Mouse (Mus musculus) B cell, adult 2 months (primary cell): ENCODE data around the gene Dbx2.

ENCODE experiments used
- DNase-seq, 2 experiments: peaks; one replicate each; pipeline ENCODE4 v3.0.0; 2022

The Dbx2 gene

GRCm38 (mm10) chr15:95655860-95656259 is at the start of gene Dbx2:
Gene Dbx2, minus strand, starts transcription at chr15:95655960.
- DNase-seq: no peak

- DNase-seq: no peak
Measured at GRCm38 (mm10) chr15:95702206-95702605, 46.4 kb upstream of the Dbx2 start.

DNA sequence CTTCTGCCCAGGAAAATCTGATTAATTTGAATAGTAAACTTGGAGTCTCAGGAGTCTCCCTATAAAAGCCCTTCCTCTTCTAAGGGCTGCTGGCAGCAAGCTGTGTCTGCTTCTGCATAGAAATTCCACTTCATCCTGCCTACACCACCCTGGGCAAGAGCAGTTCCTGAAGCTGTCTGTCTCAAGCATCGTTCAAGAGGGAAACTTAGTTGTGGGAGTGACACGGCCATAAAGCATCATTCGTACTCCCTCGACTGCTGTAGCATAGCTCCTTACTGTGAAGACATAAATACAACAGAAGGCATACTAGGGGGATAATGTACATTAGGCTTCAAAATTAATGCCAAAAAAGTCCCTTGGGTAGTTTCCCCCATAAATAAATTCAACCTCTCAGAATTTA is 45.8 kb upstream of the Dbx2 start:
- no peak for DNase-seq

- no peak for DNase-seq
Measured at GRCm38 (mm10) chr15:95699371-95699770, 43.6 kb upstream of the Dbx2 start.

- DNase-seq: no peak
Measured at GRCm38 (mm10) chr15:95693759-95694158, 38.0 kb upstream of the Dbx2 start.

DNA sequence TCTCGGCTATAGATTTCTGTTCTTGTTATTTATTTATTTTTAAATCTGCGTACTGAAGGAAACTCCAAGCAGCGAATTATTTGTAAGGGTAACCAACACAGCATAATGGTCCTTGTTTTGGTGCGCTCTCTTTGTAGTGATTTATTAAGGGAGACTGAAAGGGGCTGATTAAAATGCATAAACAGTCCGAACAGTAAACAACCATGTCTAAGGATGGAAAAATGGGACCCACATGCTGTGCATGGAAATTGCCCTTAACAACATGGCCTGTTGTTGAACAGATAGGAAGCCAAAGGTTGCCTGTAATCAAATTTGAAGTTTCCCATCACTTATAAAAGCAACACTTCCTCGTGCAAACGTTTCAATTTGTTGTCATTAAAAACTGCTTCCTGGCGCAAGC is 35.8 kb upstream of the Dbx2 start:
- no peak for DNase-seq

GRCm38 (mm10) chr15:95691129-95691528 is 35.4 kb upstream of the Dbx2 start:
- DNase-seq: no peak

DNA sequence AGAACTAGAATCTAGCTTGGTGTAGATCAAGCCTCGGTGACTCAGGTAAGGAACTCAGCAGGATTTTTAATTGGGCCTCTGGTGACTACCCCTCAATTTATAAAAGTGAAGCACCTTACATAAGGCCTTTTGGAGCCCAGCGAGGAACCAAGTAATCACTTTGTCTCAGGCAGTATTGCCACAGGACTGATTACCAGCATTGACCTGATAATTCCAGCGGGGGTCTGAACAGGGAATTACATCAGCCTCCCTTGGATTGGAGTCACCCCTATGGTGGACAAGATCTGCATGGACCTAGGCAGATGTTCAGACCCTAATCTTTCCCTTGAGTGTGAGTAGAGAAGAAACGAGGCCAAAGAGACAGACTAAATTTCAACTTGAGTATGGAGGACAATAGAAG is 26.9 kb upstream of the Dbx2 start:
- no peak for DNase-seq

DNA sequence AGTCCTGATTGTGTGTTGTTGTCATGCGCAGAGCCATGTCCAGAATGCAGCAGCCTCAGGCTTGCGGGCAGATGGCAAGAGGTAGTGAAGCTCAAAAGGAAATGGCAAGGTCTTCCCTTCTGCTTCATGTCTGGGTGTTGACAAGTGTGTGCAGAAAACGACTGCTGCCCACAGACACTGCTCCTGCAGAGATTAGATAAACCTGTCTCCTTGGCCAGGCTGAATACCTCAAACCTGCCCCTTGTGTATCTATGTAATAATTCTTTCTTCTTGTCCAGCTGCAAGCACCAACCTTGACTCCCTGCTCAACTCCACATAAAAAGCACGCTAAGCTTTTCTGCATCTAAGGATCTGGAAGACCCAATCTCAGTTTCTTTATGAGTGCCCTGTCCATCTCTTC is 19.9 kb upstream of the Dbx2 start:
- DNase-seq: no peak

DNA sequence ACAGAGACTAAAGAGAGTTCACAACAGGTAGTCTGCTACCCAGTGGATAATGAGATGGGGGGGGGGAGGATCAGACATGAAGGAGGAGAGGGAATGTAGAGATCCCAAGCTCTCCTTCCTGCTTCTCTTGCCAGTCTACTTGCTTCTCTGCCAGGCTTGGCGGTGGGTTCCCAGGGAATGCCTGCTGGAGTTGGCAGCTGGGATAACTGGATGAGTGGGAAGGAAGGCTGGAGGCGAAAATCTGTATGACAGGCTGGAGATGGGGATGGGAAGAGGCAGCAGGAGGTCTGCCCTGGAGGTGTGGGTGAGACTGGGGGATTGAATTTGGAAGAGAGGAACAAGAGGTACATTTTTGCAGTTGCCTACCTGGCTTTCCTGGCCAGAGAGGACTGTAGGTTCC is 19.4 kb upstream of the Dbx2 start:
- no peak for DNase-seq

DNA sequence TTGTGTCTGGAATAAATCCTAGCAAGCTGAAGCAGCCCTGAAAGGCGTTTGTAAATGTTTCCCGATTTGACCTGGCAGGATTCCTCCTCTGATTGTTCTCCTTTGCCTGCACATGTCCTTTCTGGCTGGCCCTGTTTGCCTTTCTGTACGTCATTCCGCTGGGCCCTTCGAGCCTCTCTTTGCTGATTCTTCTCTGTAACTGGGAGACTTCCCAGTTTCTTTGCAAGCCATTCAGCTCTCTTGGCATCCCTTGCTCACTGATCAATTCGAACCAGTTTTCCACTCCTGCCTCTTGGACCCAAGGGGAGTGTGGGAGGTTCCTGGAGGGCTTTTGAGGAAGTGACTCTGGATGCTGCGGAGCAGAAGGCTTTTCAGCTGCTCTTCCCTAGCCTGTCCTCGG is 11.4 kb upstream of the Dbx2 start:
- no peak for DNase-seq

GRCm38 (mm10) chr15:95665002-95665401 is 9.2 kb upstream of the Dbx2 start:
- no peak for DNase-seq

- no peak for DNase-seq
Measured at GRCm38 (mm10) chr15:95661718-95662117, 6.0 kb upstream of the Dbx2 start.

DNA sequence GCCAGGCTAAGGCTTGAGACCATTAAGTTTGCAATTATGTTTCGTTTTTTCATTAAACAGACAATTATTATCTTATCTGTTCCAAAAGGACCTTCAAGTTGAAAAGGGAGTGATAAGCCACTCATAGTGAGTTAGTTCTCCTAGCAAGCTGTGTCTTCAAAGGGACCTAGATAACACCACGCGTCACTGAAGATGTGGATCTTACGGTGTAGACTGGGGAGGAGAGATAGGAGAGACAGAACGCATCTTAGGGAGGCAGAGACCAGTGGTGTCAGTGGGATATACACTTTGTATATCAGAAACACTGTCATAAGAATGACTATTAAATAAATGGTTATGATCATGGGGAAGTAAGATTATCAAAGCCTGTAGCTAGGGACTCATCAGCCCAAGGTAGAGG is 4.6 kb upstream of the Dbx2 start:
- no peak for DNase-seq

- DNase-seq: no peak
Measured at GRCm38 (mm10) chr15:95654211-95654897, 1.4 kb downstream of the Dbx2 start.

DNA sequence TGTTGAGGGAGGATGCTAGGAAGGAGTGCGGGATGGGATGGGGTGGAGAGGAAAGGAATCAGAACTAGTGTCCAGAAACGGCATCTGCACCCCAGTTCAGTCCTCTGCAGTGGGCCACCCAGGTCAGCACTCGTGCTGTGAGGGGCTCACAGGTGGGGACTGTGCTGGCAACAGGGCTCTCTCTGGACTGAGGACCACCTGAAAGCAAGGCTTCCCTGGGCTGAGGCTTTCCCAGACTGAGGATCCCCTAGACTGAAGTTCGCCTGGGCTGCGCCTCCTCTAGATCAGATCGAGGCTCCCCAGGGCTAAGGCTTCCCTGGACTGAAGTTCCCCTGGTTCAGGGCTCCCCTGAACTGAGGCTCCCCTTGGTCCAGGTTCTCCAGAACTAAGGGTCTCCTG is 1.9 kb downstream of the Dbx2 start:
- DNase-seq: no peak

DNA sequence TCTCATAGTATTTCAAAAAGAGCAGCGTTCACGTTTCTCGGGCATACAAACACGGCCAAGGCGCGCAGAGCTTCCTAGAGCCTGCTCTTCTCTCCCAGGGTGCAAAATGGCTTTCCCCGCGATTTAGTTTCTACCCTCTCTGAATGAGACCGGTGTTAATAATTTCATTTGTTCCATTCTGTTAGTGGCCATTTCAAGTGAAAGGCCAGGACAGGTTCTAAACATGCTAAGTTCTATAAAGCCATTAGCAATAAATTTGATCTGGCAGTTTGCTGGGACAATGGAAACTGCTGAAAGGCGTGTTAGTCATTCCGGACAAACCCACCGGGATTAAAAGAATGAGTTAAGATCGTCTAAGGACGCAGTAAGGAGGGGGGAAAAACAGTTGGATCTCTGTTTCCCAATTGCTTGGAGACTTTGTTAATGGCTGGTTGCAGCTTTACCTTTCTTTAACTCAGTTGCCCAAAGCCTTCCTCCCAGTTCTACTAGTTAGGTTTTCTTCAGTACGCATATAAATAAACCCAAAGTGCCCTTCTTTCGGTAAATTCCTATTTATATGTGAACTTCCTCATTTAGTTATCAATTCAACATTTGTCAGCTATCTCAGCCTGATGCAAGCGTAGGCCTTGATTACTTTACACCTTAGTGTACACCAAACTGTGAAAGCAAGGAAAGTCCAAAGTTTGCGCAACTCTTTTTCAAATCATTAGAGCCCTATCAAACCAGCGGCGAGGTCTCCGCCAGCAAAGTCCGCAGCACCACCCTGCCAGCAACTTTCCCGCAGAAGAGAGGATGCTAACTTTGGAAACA is 2.7 kb downstream of the Dbx2 start:
- DNase-seq: no peak

- no peak for DNase-seq
Measured at GRCm38 (mm10) chr15:95651824-95652223, 3.9 kb downstream of the Dbx2 start.

GRCm38 (mm10) chr15:95643505-95644029 is 12.2 kb downstream of the Dbx2 start:
- no peak for DNase-seq

DNA sequence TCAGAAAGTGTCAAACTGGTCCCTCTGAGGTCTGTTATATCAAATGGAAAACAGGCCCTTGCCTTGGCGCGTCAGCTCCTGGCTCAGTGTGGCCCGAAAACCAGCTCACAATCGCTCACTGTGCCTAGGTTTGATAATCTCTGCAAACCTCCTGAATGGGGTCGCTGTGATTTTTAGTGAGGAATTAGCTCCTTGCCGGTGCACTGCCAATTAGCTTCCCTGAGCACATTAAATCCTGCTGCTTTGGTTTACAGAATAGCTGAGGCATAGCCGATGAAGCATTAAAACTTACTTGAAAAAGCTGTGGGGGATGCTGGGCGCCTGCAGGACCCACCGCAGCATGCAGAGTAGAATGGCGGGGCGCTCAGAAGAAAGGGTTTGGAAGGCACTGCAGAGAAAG is 15.4 kb downstream of the Dbx2 start:
- DNase-seq: no peak

DNA sequence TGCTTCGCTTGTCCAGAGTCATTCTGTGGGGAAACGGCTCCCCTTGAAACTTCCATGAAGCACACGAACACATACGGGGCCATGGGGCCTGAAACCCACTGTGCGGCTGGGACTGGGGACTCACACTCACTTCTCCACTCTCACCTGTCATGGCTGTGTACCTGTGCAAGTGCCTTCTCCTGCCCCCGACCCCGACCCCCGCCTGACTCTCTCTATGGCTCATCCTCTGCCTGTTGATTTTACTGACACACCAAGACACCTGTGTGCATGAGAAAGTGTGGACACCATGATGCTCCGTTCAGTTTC is 16.0 kb downstream of the Dbx2 start:
- no peak for DNase-seq

- DNase-seq: no peak
Measured at GRCm38 (mm10) chr15:95639115-95639828, 16.5 kb downstream of the Dbx2 start.

- no peak for DNase-seq
Measured at GRCm38 (mm10) chr15:95624396-95624795, 31.4 kb downstream of the Dbx2 start.

DNA sequence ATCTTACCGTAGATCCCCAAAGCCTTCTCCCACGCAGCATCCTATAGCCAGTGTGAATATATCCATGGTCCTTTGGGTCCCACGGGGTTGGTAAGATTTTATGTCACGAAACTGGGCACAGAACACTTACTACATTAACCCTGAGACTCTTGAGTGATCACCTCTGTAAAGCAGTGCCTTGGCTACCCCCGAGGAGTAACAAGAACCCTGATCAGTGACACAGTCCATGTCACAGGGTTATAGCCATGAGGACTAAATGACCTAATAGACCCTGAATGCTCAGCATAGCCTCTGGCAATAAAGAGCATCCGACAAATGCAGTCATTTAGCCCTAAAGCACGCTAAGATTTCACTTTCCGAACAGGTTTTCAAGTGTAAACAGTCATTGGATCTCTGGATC is 33.0 kb downstream of the Dbx2 start:
- DNase-seq: no peak
